Mouse (Mus musculus) gastrocnemius, postnatal 10 days (tissue): ENCODE data around the gene Scarf1. TPM values are rescaled to one million over a fixed set of nuclear protein-coding genes. Genes with fewer than 3 reads are reported as not detected.
"Not testable (repeated sequence)": the region's sequence is repeated elsewhere in the genome, so short reads cannot be mapped to it uniquely, and the experiment has no call there.

Experiments
- DNase-seq: peaks from one replicate; pipeline ENCODE4 v3.0.0; 2021; ENCODE audit warnings: mixed read lengths
- total RNA-seq, 2 experiments: library from RNA; stranded (reverse); gene quantifications; 2 replicates each; pipeline ENCODE4 v1.2.3; 2021

The Scarf1 gene
- total RNA-seq, 2 experiments from 2014 or later: 7.9 to 10.0 TPM

GRCm38 (mm10) chr11:75537491-75538183 is 24.3 kb downstream of the Scarf1 start:
- DNase-seq: no peak

GRCm38 (mm10) chr11:75538184-75538969 is 25.0 kb downstream of the Scarf1 start:
- DNase-seq: no peak

- no peak for DNase-seq
Observed at GRCm38 (mm10) chr11:75538970-75539299, 25.6 kb downstream of the Scarf1 start.

GRCm38 (mm10) chr11:75540209-75540608 is 26.9 kb downstream of the Scarf1 start:
- DNase-seq: no peak

GRCm38 (mm10) chr11:75540710-75541581 is 27.6 kb downstream of the Scarf1 start:
- DNase-seq: no peak

GRCm38 (mm10) chr11:75544713-75545112 is 31.4 kb downstream of the Scarf1 start:
- no peak for DNase-seq

- DNase-seq: no peak
Observed at GRCm38 (mm10) chr11:75546057-75546456, 32.7 kb downstream of the Scarf1 start.

GRCm38 (mm10) chr11:75549658-75550111 is 36.3 kb downstream of the Scarf1 start:
- no peak for DNase-seq

- no peak for DNase-seq
Observed at GRCm38 (mm10) chr11:75550200-75550946, 37.0 kb downstream of the Scarf1 start.

GRCm38 (mm10) chr11:75551321-75551720 is 38.0 kb downstream of the Scarf1 start:
- no peak for DNase-seq

- DNase-seq: peak; percentile 66
Observed at GRCm38 (mm10) chr11:75551961-75552441, 38.7 kb downstream of the Scarf1 start.

GRCm38 (mm10) chr11:75552906-75553482 is 39.7 kb downstream of the Scarf1 start:
- no peak for DNase-seq

GRCm38 (mm10) chr11:75556006-75556405 is 42.7 kb downstream of the Scarf1 start:
- DNase-seq: not testable (repeated sequence)

GRCm38 (mm10) chr11:75557142-75557541 is 43.8 kb downstream of the Scarf1 start:
- no peak for DNase-seq

- DNase-seq: no peak
Observed at GRCm38 (mm10) chr11:75558101-75558500, 44.8 kb downstream of the Scarf1 start.

GRCm38 (mm10) chr11:75559870-75560504 is 46.6 kb downstream of the Scarf1 start:
- no peak for DNase-seq

- no peak for DNase-seq
Observed at GRCm38 (mm10) chr11:75560530-75561409, 47.4 kb downstream of the Scarf1 start.

GRCm38 (mm10) chr11:75561410-75561791 is 48.1 kb downstream of the Scarf1 start:
- no peak for DNase-seq

- no peak for DNase-seq
Observed at GRCm38 (mm10) chr11:75562840-75563239, 49.5 kb downstream of the Scarf1 start.
